9 mouse cellular contexts compared by ENCODE assay signal in genomic region chr2:167462954-167463353, GRCm38 (mm10). TPM values are rescaled to one million over a fixed set of nuclear protein-coding genes. Genes with fewer than 3 reads are reported as not detected.
DNase-seq lines count a peak whose midpoint lies in the region; ATAC-seq and TF ChIP-seq lines count a peak whose summit lies in the region.
"Had no signal": no experiment of that assay in that cellular context is flagged by ENCODE, and none has a peak within 500 bp of the region (broad histone marks: within the 10 kb centered on the region; RNA-seq: fewer than 3 reads in every experiment).

No protein-coding gene starts in this region.

- in situ Hi-C loops in Patski (cut with MboI; ENCODE audit: low pct_unique_long_range_greater_than_20kb) = no loop called here

- TF ChIP-seq POLR2A in myocyte (IDR thresholded peaks at IDR 0.05; ENCODE audit: insufficient read length, low read depth) = no peak

- peak; percentile 72 for ATAC-seq in Patski
- ATAC-seq in common myeloid progenitor, adult 5-6 weeks (replicated peaks; ENCODE audit: low read depth, poor library complexity, severe bottlenecking) = peak; percentile 75; the same call in 1 of the 2 replicates
- ATAC-seq in heart, embryonic 16.5 days (replicated peaks; ENCODE audit: extremely low read depth, insufficient read depth, low FRiP score) = peak; percentile 73

- H3K4me3 ChIP-seq in heart, embryonic 16.5 days (ENCODE audit: low read length) = no peak overlapping the region
- no peak overlapping the region for H3K4me3 ChIP-seq in myocyte
- H3K4me3 ChIP-seq: limb, embryonic 12.5 days had no signal

- CTCF ChIA-PET in Patski (lab: Charles Lee) = interaction anchor here (0.7 to 1.5 kb wide), 7 partner anchors 9 to 184 kb away, joined by 3 to 5 read pairs (median 3); no protein-coding TSS in a partner anchor

- H3K27me3 ChIP-seq in Patski (no peaks in the 10 kb centered on the region), myocyte (ENCODE audit: control insufficient read depth, insufficient read depth, insufficient read length) (no peaks in the 10 kb centered on the region)
- no peaks in the 10 kb centered on the region for H3K27me3 ChIP-seq in heart, embryonic 16.5 days (ENCODE audit: control insufficient read depth, insufficient read depth, low read length)
- H3K27me3 ChIP-seq: limb, embryonic 12.5 days had no signal

- H3K4me1 ChIP-seq in heart, embryonic 16.5 days (ENCODE audit: control insufficient read depth, insufficient read depth, low read length) = peaks cover 3% of the 10 kb centered on the region; the same call in 1 of the 2 replicates
- H3K4me1 ChIP-seq: limb, embryonic 12.5 days had no signal

- no peak overlapping the region for H3K9ac ChIP-seq in heart, embryonic 16.5 days (ENCODE audit: low read length)
- H3K9ac ChIP-seq: limb, embryonic 12.5 days had no signal

- H3K27ac ChIP-seq in heart, embryonic 16.5 days (ENCODE audit: low read length) = no peak overlapping the region
- H3K27ac ChIP-seq: limb, embryonic 12.5 days had no signal

- peaks cover 29% of the 10 kb centered on the region for H3K36me3 ChIP-seq in heart, embryonic 16.5 days (ENCODE audit: control insufficient read depth, insufficient read depth)
- peaks cover 3% of the 10 kb centered on the region for H3K36me3 ChIP-seq in myocyte (ENCODE audit: control insufficient read depth, insufficient read depth)

- POLR2A ChIA-PET in Patski (lab: Charles Lee) = interaction anchor here (1.0 to 1.2 kb wide), 2 partner anchors 23 to 29 kb away, joined by 4 read pairs; no protein-coding TSS in a partner anchor

- H3ac ChIP-seq in myocyte (ENCODE audit: control insufficient read depth, insufficient read length) = no peak overlapping the region

- no peaks in the 10 kb centered on the region for H3K79me2 ChIP-seq in myocyte (ENCODE audit: control insufficient read depth, insufficient read depth)

- 48% methylated on average over 6 of the region's 6 CpGs for WGBS in heart, embryonic 16.5 days

- TF ChIP-seq CTCF in Patski (IDR thresholded peaks at IDR 0.05) = peak; percentile 88

- H3K4me2 ChIP-seq in heart, embryonic 16.5 days (ENCODE audit: low read depth, low read length) = no peak overlapping the region
- no peak overlapping the region for H3K4me2 ChIP-seq in myocyte (ENCODE audit: low read depth)
- H3K4me2 ChIP-seq: limb, embryonic 12.5 days had no signal

- peak; percentile 78 to 91 for DNase-seq in adrenal gland, adult (ENCODE audit: inconsistent age in 2 of 2, low spot score in 1 of 2)
- no peak for DNase-seq in adrenal gland, adult 8-10 months
- DNase-seq in Patski (ENCODE audit: low read depth, low spot score) = no peak
- peak; percentile 84 to 88 for DNase-seq in kidney, postnatal 4 days
- peak; percentile 54 for DNase-seq in thymus, postnatal 25 days

- no peaks in the 10 kb centered on the region for H3K9me3 ChIP-seq in heart, embryonic 16.5 days (replicated peaks; ENCODE audit: control insufficient read depth, low read length)
- H3K9me3 ChIP-seq: limb, embryonic 12.5 days had no signal

TF ChIP-seq in myocyte, 11 proteins besides CTCF, POLR2A, EP300 and RAD21:
- TF ChIP-seq MYOG (IDR thresholded peaks at IDR 0.05; ENCODE audit: control insufficient read depth in 1 of 3, insufficient read depth in 1 of 3, insufficient read length in 2 of 3, low read depth in 2 of 3) (no peak), REST (IDR thresholded peaks at IDR 0.05; ENCODE audit: insufficient read depth, insufficient read length) (no peak), MAX (IDR thresholded peaks at IDR 0.05; ENCODE audit: low read depth) (no peak), USF1 (IDR thresholded peaks at IDR 0.05; ENCODE audit: low read depth) (no peak), POLR2AphosphoS2 (IDR thresholded peaks at IDR 0.05; ENCODE audit: insufficient read length, low read depth) (peak; percentile 10), TCF3 (IDR thresholded peaks at IDR 0.05; ENCODE audit: insufficient read length, low read depth) (no peak)

RNA-seq across cellular contexts. Expression of gene Rnf114, which starts 29.5 kb away (rescaled TPM):
- 100 to 1,000 TPM in 2 of 4 experiments, 10 to 100 TPM in 2; 74.5 to 110 (median 100) TPM for total RNA-seq in adrenal gland, adult 8-10 months (2022)
- polyA plus RNA-seq in Patski (2021) (69.4 TPM), myocyte (2012; fragmentation: generic; extraction: Trizol) (40.9 TPM)
- 22.9 and 29.9 TPM in 2 replicates for total RNA-seq in common myeloid progenitor, adult 5-6 weeks (2017)
- polyA plus RNA-seq in heart, embryonic 16.5 days (2015; fragmentation: Nextera tagmentation; extraction: Ambion mirVana) = 78.5 and 79.0 TPM in 2 replicates

RNA-seq across cellular contexts. Expression of gene Spata2, which starts 29.7 kb away (rescaled TPM):
- 10 to 100 TPM; 34.8 to 49.8 (median 38.9) TPM for total RNA-seq in adrenal gland, adult 8-10 months (2022)
- polyA plus RNA-seq in Patski (2021) (23.7 TPM), myocyte (2012; fragmentation: generic; extraction: Trizol) (30.5 TPM)
- 7.6 and 9.9 TPM in 2 replicates for total RNA-seq in common myeloid progenitor, adult 5-6 weeks (2017)
- 13.4 and 15.8 TPM in 2 replicates for polyA plus RNA-seq in heart, embryonic 16.5 days (2015; fragmentation: Nextera tagmentation; extraction: Ambion mirVana)

RNA-seq across cellular contexts. Expression of gene Slc9a8, which starts 41.4 kb away (rescaled TPM):
- 10 to 100 TPM; 39.8 to 87.3 (median 53.6) TPM for total RNA-seq in adrenal gland, adult 8-10 months (2022)
- 23.6 TPM for polyA plus RNA-seq in Patski (2021)
- total RNA-seq in common myeloid progenitor, adult 5-6 weeks (2017) = 19.3 and 29.1 TPM in 2 replicates
- 19.1 and 20.1 TPM in 2 replicates for polyA plus RNA-seq in heart, embryonic 16.5 days (2015; fragmentation: Nextera tagmentation; extraction: Ambion mirVana)
- 26.4 TPM for polyA plus RNA-seq in myocyte (2012; fragmentation: generic; extraction: Trizol)

Comparison
In these comparisons a context has a peak if more than half of its experiments do, and no peak if none do; other contexts are left out.
1. DNase-seq: peak in adrenal gland, adult (2 of 2), kidney, postnatal 4 days (2 of 2) and thymus, postnatal 25 days (single experiment); none in adrenal gland, adult 8-10 months (single experiment) and Patski (single experiment).
2. Peak in every context shown above with its lines, with median percentiles within 50 percentile points of each other: ATAC-seq.